In the genomic region with DNA sequence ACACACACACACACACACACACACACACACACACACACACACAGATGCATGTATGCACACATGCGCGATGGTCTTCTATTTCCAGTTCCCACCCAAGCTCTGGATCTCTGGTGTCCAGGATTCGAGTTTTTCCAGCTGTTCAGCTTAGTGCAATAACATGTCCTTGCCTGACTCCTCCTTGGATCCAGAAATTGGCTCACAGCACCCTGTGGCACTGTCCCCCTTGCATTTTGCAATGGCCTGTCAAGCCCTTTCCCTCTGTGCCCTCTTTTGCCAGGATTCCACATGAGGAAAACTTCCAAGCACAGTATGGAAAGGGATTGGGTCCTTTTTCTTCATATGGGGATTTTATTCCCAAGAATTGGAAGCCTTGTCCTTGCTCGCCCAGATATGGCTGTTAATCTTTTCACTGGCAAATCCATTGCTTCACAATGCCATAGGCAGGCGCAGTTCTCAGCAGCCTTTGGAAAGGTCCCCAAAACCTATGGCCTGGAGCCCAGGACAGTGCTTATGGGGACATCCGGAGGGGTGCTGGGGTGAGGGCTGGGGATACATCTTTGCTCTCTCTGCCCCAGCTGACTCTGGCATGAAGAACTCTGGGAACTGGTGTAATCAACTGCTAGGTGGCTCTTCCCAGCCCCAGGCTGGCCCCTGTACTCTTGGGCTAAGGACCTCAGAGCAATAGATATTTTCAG, we compare ENCODE assay signal across 8 mouse cellular contexts. TPM values are rescaled to one million over a fixed set of nuclear protein-coding genes. Genes with fewer than 3 reads are reported as not detected.
DNase-seq lines count a peak whose midpoint lies in the region; ATAC-seq and TF ChIP-seq lines count a peak whose summit lies in the region.

No protein-coding gene starts in this region.

- no peak for DNase-seq in testis, postnatal 10 days (ENCODE audit: low spot score)
- DNase-seq in heart, adult 9 months (ENCODE audit: low spot score in 2 of 2) = peak; percentile 71 to 79
- DNase-seq in limb, embryonic 11.5 days (ENCODE audit: low spot score) = no peak
- no peak for DNase-seq in layer of hippocampus, postnatal 14 days (ENCODE audit: low spot score in 2 of 2)

- peak overlapping the region; percentile 39; the same call in 1 of the 2 replicates for H3K4me2 ChIP-seq in limb, embryonic 11.5 days (ENCODE audit: low read depth, severe bottlenecking)

- no peaks in the 10 kb centered on the region for H3K9me3 ChIP-seq in limb, embryonic 11.5 days (ENCODE audit: control insufficient read depth, low read length)

- no peak for ATAC-seq in limb, embryonic 11.5 days (ENCODE audit: insufficient number of reproducible peaks, low FRiP score, low TSS enrichment, low read depth)
- ATAC-seq in megakaryocyte, adult 5-6 weeks (ENCODE audit: poor library complexity, severe bottlenecking) = no peak
- ATAC-seq in CD4-positive, CD25-positive, alpha-beta regulatory T cell, adult 4 months = no peak

- no peak for TF ChIP-seq POLR2A in testis, adult 2 months (IDR thresholded peaks at IDR 0.05; ENCODE audit: control insufficient read depth, low read depth, low read length)
- no peak for TF ChIP-seq POLR2A in olfactory bulb, adult 2 months (IDR thresholded peaks at IDR 0.05; ENCODE audit: insufficient read depth, low read depth, low read length)

- peaks cover 3% of the 10 kb centered on the region for H3K4me1 ChIP-seq in testis, adult 2 months (ENCODE audit: control insufficient read depth, insufficient read depth, low read length)
- peaks cover 34% of the 10 kb centered on the region for H3K4me1 ChIP-seq in limb, embryonic 11.5 days (ENCODE audit: control insufficient read depth, insufficient read depth, low read length)
- H3K4me1 ChIP-seq in olfactory bulb, adult 2 months (ENCODE audit: control insufficient read depth, insufficient read depth, low read length) = peaks cover 56% of the 10 kb centered on the region

- H3K4me3 ChIP-seq in testis, adult 2 months (ENCODE audit: control insufficient read depth, low read depth, low read length) = peak overlapping the region; percentile 71
- 0 out of 2 replicates have a peak overlapping the region, but pooled peaks have one; percentile 12 for H3K4me3 ChIP-seq in limb, embryonic 11.5 days (ENCODE audit: low read depth, low read length)
- peak overlapping the region; percentile 46 for H3K4me3 ChIP-seq in olfactory bulb, adult 2 months (ENCODE audit: insufficient read depth, low read depth, low read length)

- TF ChIP-seq CTCF in testis, adult 2 months (IDR thresholded peaks at IDR 0.05; ENCODE audit: control insufficient read depth, insufficient read depth, insufficient replicate concordance, low read depth, low read length) = no peak
- TF ChIP-seq CTCF in olfactory bulb, adult 2 months (IDR thresholded peaks at IDR 0.05; ENCODE audit: insufficient read depth, low read depth, low read length) = no peak

- no peak overlapping the region for H3K9ac ChIP-seq in limb, embryonic 11.5 days (ENCODE audit: low read length)

- no peaks in the 10 kb centered on the region for H3K27me3 ChIP-seq in testis, adult 2 months (ENCODE audit: control insufficient read depth, insufficient read depth, low read length)
- H3K27me3 ChIP-seq in limb, embryonic 11.5 days (ENCODE audit: control insufficient read depth, insufficient read depth, low read length) = no peaks in the 10 kb centered on the region

- H3K36me3 ChIP-seq in testis, adult 2 months (ENCODE audit: control insufficient read depth, insufficient read depth, low read length) = no peaks in the 10 kb centered on the region
- no peaks in the 10 kb centered on the region for H3K36me3 ChIP-seq in limb, embryonic 11.5 days (ENCODE audit: control insufficient read depth, insufficient read depth, low read length)

- WGBS in limb, embryonic 11.5 days = 86% methylated on average over 6 of the region's 6 CpGs
- 59% methylated on average over 6 of the region's 6 CpGs for WGBS in olfactory bulb, adult 2 months

- peak overlapping the region; percentile 91 for H3K27ac ChIP-seq in testis, adult 2 months (ENCODE audit: control insufficient read depth, insufficient read depth, low read depth, low read length)
- H3K27ac ChIP-seq in limb, embryonic 11.5 days (replicated peaks; ENCODE audit: low read depth, low read length) = peak overlapping the region; percentile 51; the same call in 1 of the 2 replicates
- H3K27ac ChIP-seq in olfactory bulb, adult 2 months (ENCODE audit: insufficient read depth, low read depth, low read length) = peak overlapping the region; percentile 81

RNA-seq across cellular contexts. Expression of gene Atp1a2, which starts 0.9 kb away (rescaled TPM):
- 12.4 and 17.3 TPM in 2 replicates for polyA plus RNA-seq in testis, adult 2 months (2012; rRNA removed)
- polyA plus RNA-seq in limb, embryonic 11.5 days (2014; fragmentation: Nextera tagmentation; extraction: Ambion mirVana) = 1.4 and 1.5 TPM in 2 replicates
- polyA plus RNA-seq in olfactory bulb, adult 2 months (2012; ENCODE audit: insufficient read depth, insufficient read length, low replicate concordance, missing spikeins) = 130 and 318 TPM in 2 replicates
- total RNA-seq in megakaryocyte, adult 5-6 weeks (2015) = 0.02 TPM in 1 of 2 replicates, not detected in the other
- total RNA-seq in megakaryocyte, adult 5-6 weeks (2017) = not detected in 2 replicates
- total RNA-seq in layer of hippocampus, postnatal 14 days (2021) = 100 to 1,000 TPM; 610 to 641 TPM
- under 1 TPM; 0.33 to 0.42 TPM for polyA plus RNA-seq in CD4-positive, CD25-positive, alpha-beta regulatory T cell, adult 4 months (2017; shearing (Covaris generic))

RNA-seq across cellular contexts. Expression of gene Kcnj9, which starts 32.2 kb away (rescaled TPM):
- polyA plus RNA-seq in testis, adult 2 months (2012; rRNA removed) = 40.4 and 41.2 TPM in 2 replicates
- not detected in 2 replicates for polyA plus RNA-seq in limb, embryonic 11.5 days (2014; fragmentation: Nextera tagmentation; extraction: Ambion mirVana)
- polyA plus RNA-seq in olfactory bulb, adult 2 months (2012; ENCODE audit: insufficient read depth, insufficient read length, low replicate concordance, missing spikeins) = not detected in 2 replicates
- total RNA-seq in megakaryocyte, adult 5-6 weeks (2015) = not detected in 2 replicates
- not detected in 2 replicates for total RNA-seq in megakaryocyte, adult 5-6 weeks (2017)
- 10 to 100 TPM; 37.4 to 50.1 TPM for total RNA-seq in layer of hippocampus, postnatal 14 days (2021)
- not detected for polyA plus RNA-seq in CD4-positive, CD25-positive, alpha-beta regulatory T cell, adult 4 months (2017; shearing (Covaris generic))

RNA-seq across cellular contexts. Expression of gene Igsf8, which starts 35.5 kb away (rescaled TPM):
- 43.9 and 52.2 TPM in 2 replicates for polyA plus RNA-seq in testis, adult 2 months (2012; rRNA removed)
- 31.9 and 35.4 TPM in 2 replicates for polyA plus RNA-seq in limb, embryonic 11.5 days (2014; fragmentation: Nextera tagmentation; extraction: Ambion mirVana)
- polyA plus RNA-seq in olfactory bulb, adult 2 months (2012; ENCODE audit: insufficient read depth, insufficient read length, low replicate concordance, missing spikeins) = not detected in 2 replicates
- total RNA-seq in megakaryocyte, adult 5-6 weeks (2015) = 29.6 and 40.0 TPM in 2 replicates
- total RNA-seq in megakaryocyte, adult 5-6 weeks (2017) = 26.1 and 34.4 TPM in 2 replicates
- 100 to 1,000 TPM; 185 to 195 TPM for total RNA-seq in layer of hippocampus, postnatal 14 days (2021)
- 1 to 10 TPM; 3.8 to 5.5 TPM for polyA plus RNA-seq in CD4-positive, CD25-positive, alpha-beta regulatory T cell, adult 4 months (2017; shearing (Covaris generic))

RNA-seq across cellular contexts. Expression of gene Atp1a4, which starts 38.7 kb away (rescaled TPM):
- 322 and 331 TPM in 2 replicates for polyA plus RNA-seq in testis, adult 2 months (2012; rRNA removed)
- not detected in 2 replicates for polyA plus RNA-seq in limb, embryonic 11.5 days (2014; fragmentation: Nextera tagmentation; extraction: Ambion mirVana)
- not detected in 2 replicates for polyA plus RNA-seq in olfactory bulb, adult 2 months (2012; ENCODE audit: insufficient read depth, insufficient read length, low replicate concordance, missing spikeins)
- not detected in 2 replicates for total RNA-seq in megakaryocyte, adult 5-6 weeks (2015)
- total RNA-seq in megakaryocyte, adult 5-6 weeks (2017) = not detected in 2 replicates
- total RNA-seq in layer of hippocampus, postnatal 14 days (2021) = not detected
- not detected for polyA plus RNA-seq in CD4-positive, CD25-positive, alpha-beta regulatory T cell, adult 4 months (2017; shearing (Covaris generic))

RNA-seq across cellular contexts. Expression of gene Kcnj10, which starts 44.0 kb away (rescaled TPM):
- polyA plus RNA-seq in testis, adult 2 months (2012; rRNA removed) = 0.06 TPM in 2 replicates
- polyA plus RNA-seq in limb, embryonic 11.5 days (2014; fragmentation: Nextera tagmentation; extraction: Ambion mirVana) = 0.07 and 0.11 TPM in 2 replicates
- 93.5 and 169 TPM in 2 replicates for polyA plus RNA-seq in olfactory bulb, adult 2 months (2012; ENCODE audit: insufficient read depth, insufficient read length, low replicate concordance, missing spikeins)
- total RNA-seq in megakaryocyte, adult 5-6 weeks (2015) = 0.23 and 0.42 TPM in 2 replicates
- total RNA-seq in megakaryocyte, adult 5-6 weeks (2017) = 0.26 and 0.28 TPM in 2 replicates
- 100 to 1,000 TPM; 101 to 106 TPM for total RNA-seq in layer of hippocampus, postnatal 14 days (2021)
- not detected for polyA plus RNA-seq in CD4-positive, CD25-positive, alpha-beta regulatory T cell, adult 4 months (2017; shearing (Covaris generic))

Comparison
In these comparisons a context has a peak if more than half of its experiments do, and no peak if none do; other contexts are left out.
1. H3K4me3 ChIP-seq: peak in every context shown above with its lines; median percentile 71 in testis, adult 2 months; 46 in olfactory bulb, adult 2 months; 12 in limb, embryonic 11.5 days.
2. DNase-seq: peak in heart, adult 9 months (2 of 2); none in testis, postnatal 10 days (single experiment), limb, embryonic 11.5 days (single experiment) and layer of hippocampus, postnatal 14 days (0 of 2).
3. Peak in every context shown above with its lines, with median percentiles within 50 percentile points of each other: H3K27ac ChIP-seq.